Mouse (Mus musculus) neural tube, embryonic 14.5 days (tissue): Measurements from ENCODE around the gene Fam186b. TPM values are rescaled to one million over a fixed set of nuclear protein-coding genes. Genes with fewer than 3 reads are reported as not detected.
"Not testable (repeated sequence)": the region's sequence is repeated elsewhere in the genome, so short reads cannot be mapped to it uniquely, and the experiment has no call there.

Experiments
- ATAC-seq: fragments of 200-750 bp; cut with Nextera tagmentation; 2 replicates; pipeline ENCODE4 v1.8.0; 2017; ENCODE audit warnings: low read depth, mild to moderate bottlenecking, moderate TSS enrichment, moderate library complexity
- H3K27ac ChIP-seq: fragments of 300-500 bp; sonication (generic); 2 replicates; pipeline ENCODE4 v1.5.1; 2014; ENCODE audit warnings: low read depth, mild to moderate bottlenecking, control low read depth, low read length, moderate library complexity, mixed read lengths
- H3K27me3 ChIP-seq: fragments of 300-500 bp; sonication (generic); 2 replicates; pipeline ENCODE4 v1.6.1; 2014; ENCODE audit warnings: low read length; ENCODE audit not compliant: control insufficient read depth, insufficient read depth
- H3K36me3 ChIP-seq: fragments of 300-500 bp; sonication (generic); 2 replicates; pipeline ENCODE4 v1.6.1; 2014; ENCODE audit warnings: low read length, mixed read lengths; ENCODE audit not compliant: control insufficient read depth, insufficient read depth
- H3K4me1 ChIP-seq: fragments of 300-500 bp; sonication (generic); 2 replicates; pipeline ENCODE4 v1.6.1; 2014; ENCODE audit warnings: low read length; ENCODE audit not compliant: control insufficient read depth, insufficient read depth
- H3K4me2 ChIP-seq: fragments of 300-500 bp; sonication (generic); 2 replicates; pipeline ENCODE4 v1.6.1; 2014; ENCODE audit warnings: mild to moderate bottlenecking, low read depth, low read length, control low read depth
- H3K4me3 ChIP-seq: fragments of 300-500 bp; sonication (generic); 2 replicates; pipeline ENCODE4 v1.5.1; 2014; ENCODE audit warnings: low read depth, low read length, control low read depth, mixed read lengths
- H3K9ac ChIP-seq: fragments of 300-500 bp; sonication (generic); replicated peaks from 2 replicates; pipeline ENCODE4 v1.6.1; 2014; ENCODE audit warnings: low read depth, mild to moderate bottlenecking, control low read depth, low read length, mixed read lengths
- H3K9me3 ChIP-seq: fragments of 300-500 bp; sonication (generic); 2 replicates; pipeline ENCODE4 v1.6.1; 2016; ENCODE audit warnings: low read length; ENCODE audit not compliant: control insufficient read depth
- WGBS: fragments of 180-500 bp; shearing (Covaris S2); extraction: QIAGEN DNeasy Blood & Tissue Kit; methylation state at CpG from one replicate; pipeline ENCODE4 v1.1.7; 2014; 5-methylcytosine and 5-hydroxymethylcytosine counted together
- polyA plus RNA-seq: library from polyadenylated mRNA; unstranded; fragments of >200 nt; fragmentation: Nextera tagmentation; extraction: Ambion mirVana; gene quantifications from 2 replicates; pipeline ENCODE4 v1.2.1, GENCODE M21; 2014

Gene Fam186b
- polyA plus RNA-seq, 1 experiment from 2014 or later: 0.66 TPM

DNA sequence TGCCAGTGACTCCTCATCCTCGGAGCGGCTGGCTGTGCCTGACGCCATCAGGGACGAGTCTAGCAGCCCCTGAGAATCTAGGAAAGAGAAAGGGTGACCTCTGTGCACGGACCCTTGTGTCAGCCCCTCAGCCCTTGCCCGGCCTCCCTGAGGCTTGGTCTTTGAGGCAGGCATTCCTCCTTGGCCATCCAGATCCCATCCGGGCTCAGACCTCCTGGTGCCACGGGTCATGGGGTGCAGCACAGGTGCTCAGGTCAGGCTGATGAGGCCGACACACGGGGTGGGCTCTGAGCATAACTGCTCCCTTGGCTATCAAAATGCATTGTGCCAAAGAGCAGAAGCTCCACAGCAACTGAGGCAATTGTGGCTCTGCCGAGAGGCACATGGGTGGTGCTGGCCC is 45.8 kb downstream of the Fam186b start:
- ATAC-seq: no peak
- Histone ChIP-seq H3K36me3 (peaks cover 23% of the 10 kb centered on the region), H3K9me3 (no peaks in the 10 kb centered on the region), H3K4me1 (peaks cover 4% of the 10 kb centered on the region; the same call in 1 of the 2 replicates), H3K27ac (no peak overlapping the region), H3K9ac (no peak overlapping the region), H3K27me3 (no peaks in the 10 kb centered on the region), H3K4me3 (no peak overlapping the region), H3K4me2 (no peak overlapping the region)
- 94% methylated on average over 11 of the region's 11 CpGs for whole genome bisulfite sequencing

DNA sequence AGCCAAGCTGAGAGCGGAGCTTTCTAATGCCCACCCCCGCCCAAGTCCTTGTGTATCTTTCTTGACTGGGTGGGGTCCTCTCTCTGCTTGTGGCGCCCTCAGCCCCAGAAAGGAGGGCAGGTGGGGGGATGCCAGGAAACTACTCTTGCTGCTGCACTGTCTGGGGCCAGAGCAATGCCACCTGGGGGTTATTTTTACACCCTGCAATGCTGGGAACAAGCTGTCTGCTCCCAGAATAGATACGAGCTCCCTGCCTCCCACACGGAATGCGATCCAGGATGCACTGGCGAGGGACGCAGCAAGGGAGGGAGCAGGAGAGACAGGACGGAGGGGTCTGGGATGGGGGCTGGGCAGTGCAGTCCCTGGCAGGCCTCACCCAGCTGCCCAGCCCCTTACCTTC is 46.7 kb downstream of the Fam186b start:
- Histone ChIP-seq H3K4me3 (no peak overlapping the region), H3K9ac (no peak overlapping the region), H3K27ac (no peak overlapping the region), H3K36me3 (peaks cover 32% of the 10 kb centered on the region), H3K9me3 (no peaks in the 10 kb centered on the region), H3K4me1 (peaks cover 4% of the 10 kb centered on the region; the same call in 1 of the 2 replicates), H3K4me2 (no peak overlapping the region), H3K27me3 (no peaks in the 10 kb centered on the region)
- ATAC-seq: no peak
- WGBS: 84% methylated on average over 9 of the region's 9 CpGs

DNA sequence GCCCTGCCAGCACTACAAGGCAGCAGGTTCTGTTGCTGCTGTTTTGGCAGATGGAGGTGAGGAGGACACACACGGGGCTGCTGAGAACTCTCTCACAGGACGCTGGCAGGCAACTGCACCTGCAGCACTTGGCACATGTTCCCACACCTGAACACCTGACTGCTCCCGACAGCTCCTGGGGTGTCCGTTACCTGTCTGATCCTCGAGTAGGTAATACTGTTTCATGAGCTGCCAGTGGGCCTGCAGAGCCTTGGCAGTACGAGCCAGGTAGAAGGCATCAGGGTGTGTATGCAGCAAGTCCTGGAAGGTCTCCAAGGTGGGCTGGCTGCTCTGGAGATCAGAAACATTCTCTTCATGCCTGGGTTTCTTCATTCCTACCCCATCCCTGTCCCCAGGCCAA is 49.0 kb downstream of the Fam186b start:
- not testable (repeated sequence) for H3K4me1 ChIP-seq, H3K9ac ChIP-seq, H3K4me2 ChIP-seq, H3K9me3 ChIP-seq, ATAC-seq, H3K27ac ChIP-seq, H3K27me3 ChIP-seq, H3K4me3 ChIP-seq
- H3K36me3 ChIP-seq: peaks cover 45% of the 10 kb centered on the region
- 89% methylated on average over 6 of the region's 6 CpGs for WGBS

DNA sequence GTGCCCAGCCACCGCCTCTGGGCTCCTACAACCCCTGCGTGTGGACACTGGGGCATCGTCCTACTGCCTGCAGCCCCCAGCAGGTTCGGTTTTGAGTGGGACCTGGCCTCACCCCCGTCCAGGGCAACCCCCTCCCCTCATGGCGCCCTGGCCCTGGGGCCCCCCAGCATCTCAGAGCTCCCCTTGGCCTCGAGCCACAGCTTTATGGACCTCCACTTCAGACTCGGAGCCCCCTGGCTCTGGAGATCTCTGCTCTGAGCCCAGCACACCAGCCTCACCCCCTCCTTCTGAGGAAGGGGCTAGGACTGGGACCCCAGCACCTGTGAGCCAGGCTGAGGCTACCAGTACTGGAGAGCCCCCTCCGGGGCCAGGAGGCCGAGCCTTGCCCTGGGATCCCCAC is 53.6 kb downstream of the Fam186b start:
- Histone ChIP-seq H3K4me3 (no peak overlapping the region), H3K4me2 (no peak overlapping the region), H3K4me1 (no peaks in the 10 kb centered on the region), H3K9me3 (no peaks in the 10 kb centered on the region), H3K9ac (no peak overlapping the region), H3K27me3 (no peaks in the 10 kb centered on the region), H3K36me3 (peaks cover 39% of the 10 kb centered on the region), H3K27ac (no peak overlapping the region)
- no peak for ATAC-seq
- WGBS: 95% methylated on average over 10 of the region's 10 CpGs

DNA sequence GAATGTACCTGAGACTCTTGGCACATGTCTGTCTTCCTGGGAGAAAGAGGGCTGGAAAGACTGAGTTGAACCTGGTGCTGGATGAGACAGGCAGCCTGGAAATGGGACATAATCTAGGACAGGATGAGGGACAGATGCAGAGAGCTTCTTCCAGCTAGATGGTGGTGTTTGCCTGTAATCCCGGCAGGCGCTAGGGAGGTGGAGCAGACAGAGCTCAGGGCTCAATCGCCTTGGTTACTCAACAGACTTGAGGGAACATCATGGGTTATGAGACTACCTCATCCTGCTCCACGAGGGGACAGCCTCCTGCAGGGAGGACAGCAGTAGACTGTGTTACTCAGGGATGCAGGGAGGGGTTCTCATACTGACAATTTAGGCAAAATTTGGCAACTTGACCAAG is 54.4 kb downstream of the Fam186b start:
- Histone ChIP-seq H3K4me2 (no peak overlapping the region), H3K4me1 (no peaks in the 10 kb centered on the region), H3K27ac (no peak overlapping the region), H3K27me3 (no peaks in the 10 kb centered on the region), H3K36me3 (peaks cover 33% of the 10 kb centered on the region), H3K4me3 (no peak overlapping the region), H3K9me3 (no peaks in the 10 kb centered on the region), H3K9ac (no peak overlapping the region)
- WGBS: 85% methylated on average over 4 of the region's 4 CpGs
- ATAC-seq: no peak

DNA sequence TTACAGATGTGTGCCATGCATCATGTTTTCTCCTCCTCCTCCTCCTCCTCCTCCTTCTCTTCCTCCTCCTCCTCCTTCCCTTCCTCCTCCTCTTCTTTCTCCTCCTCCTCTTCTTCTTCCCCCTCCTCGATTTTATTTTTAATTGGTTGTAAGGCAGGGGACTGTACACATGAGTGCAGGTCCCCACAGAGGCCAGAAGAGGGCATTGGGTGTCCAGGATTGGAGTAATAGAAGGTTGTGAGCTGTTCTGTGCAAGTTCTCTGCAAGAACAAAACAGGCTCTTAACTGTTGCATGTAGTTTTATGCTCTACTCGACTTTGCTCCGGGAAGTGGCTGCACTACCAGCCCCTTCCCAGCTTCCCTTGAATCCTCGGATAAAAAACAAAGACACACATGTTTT is 55.6 kb downstream of the Fam186b start:
- no peaks in the 10 kb centered on the region for H3K9me3 ChIP-seq
- H3K36me3 ChIP-seq: peaks cover 29% of the 10 kb centered on the region
- WGBS: 74% methylated on average over 4 of the region's 4 CpGs
- H3K27ac ChIP-seq: no peak overlapping the region
- no peaks in the 10 kb centered on the region for H3K27me3 ChIP-seq
- ATAC-seq: no peak
- H3K4me1 ChIP-seq: no peaks in the 10 kb centered on the region
- H3K9ac ChIP-seq: no peak overlapping the region
- H3K4me3 ChIP-seq: no peak overlapping the region
- no peak overlapping the region for H3K4me2 ChIP-seq

DNA sequence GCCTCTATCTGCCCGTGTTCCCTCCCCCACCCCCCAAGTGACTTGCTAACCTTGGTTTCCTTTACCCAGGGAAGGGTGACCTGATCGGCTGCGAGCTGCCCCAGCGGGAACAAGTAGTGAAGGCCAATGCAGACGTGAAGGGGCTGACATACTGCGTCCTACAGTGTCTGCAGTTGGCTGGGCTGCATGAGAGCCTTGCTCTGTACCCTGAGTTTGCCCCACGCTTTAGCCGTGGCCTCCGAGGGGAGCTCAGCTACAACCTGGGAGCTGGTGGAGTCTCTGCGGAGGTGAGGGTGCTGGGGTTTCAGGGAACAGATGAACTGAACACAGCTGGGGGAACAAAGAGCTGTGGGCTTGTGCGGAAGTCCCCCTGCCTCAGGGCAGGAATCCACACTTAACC is 57.7 kb downstream of the Fam186b start:
- H3K27ac ChIP-seq: no peak overlapping the region
- H3K27me3 ChIP-seq: no peaks in the 10 kb centered on the region; the same call in 1 of the 2 replicates
- H3K9ac ChIP-seq: no peak overlapping the region
- H3K4me3 ChIP-seq: no peak overlapping the region
- WGBS: 66% methylated on average over 11 of the region's 11 CpGs
- H3K4me1 ChIP-seq: no peaks in the 10 kb centered on the region
- H3K9me3 ChIP-seq: no peaks in the 10 kb centered on the region
- no peak overlapping the region for H3K4me2 ChIP-seq
- no peak for ATAC-seq
- H3K36me3 ChIP-seq: peaks cover 12% of the 10 kb centered on the region

DNA sequence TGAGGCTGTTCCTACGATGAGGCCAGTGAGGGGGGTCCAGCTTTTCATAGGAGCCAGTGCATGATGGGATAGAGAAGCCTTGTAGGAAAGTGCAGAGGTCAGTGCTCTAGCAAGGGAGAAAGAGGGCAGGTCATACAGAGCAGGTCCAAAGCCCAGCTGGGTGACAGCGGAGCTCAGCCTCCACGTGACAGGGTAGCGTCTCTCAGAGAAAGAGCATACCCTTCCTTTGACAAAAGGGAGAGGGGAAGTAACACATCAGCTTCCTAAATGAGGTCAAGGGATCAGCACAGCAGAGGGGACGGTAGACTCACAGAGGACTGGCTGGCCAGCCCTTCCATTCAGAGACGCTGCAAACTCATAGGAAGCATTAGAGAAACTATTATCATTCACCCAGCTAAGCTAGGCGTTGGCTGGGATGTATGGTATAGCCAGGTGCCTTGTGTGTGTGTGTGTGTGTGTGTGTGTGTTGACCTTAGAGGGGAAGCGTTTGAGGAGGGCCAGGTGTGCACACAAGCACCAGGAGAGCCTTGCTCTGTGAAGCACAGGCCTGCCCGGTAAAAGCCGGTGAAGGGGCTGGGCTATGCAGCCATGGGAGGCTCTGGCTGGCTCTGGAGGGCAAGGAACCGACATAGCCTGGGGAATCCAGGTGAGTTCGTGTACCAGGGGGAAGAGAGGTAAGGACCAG is 61.2 kb downstream of the Fam186b start:
- Histone ChIP-seq H3K9ac (no peak overlapping the region), H3K36me3 (no peaks in the 10 kb centered on the region), H3K27ac (no peak overlapping the region), H3K9me3 (no peaks in the 10 kb centered on the region), H3K27me3 (no peaks in the 10 kb centered on the region; the same call in 1 of the 2 replicates), H3K4me2 (no peak overlapping the region), H3K4me3 (no peak overlapping the region), H3K4me1 (no peaks in the 10 kb centered on the region)
- ATAC-seq: no peak
- WGBS: 63% methylated on average over 12 of the region's 12 CpGs

DNA sequence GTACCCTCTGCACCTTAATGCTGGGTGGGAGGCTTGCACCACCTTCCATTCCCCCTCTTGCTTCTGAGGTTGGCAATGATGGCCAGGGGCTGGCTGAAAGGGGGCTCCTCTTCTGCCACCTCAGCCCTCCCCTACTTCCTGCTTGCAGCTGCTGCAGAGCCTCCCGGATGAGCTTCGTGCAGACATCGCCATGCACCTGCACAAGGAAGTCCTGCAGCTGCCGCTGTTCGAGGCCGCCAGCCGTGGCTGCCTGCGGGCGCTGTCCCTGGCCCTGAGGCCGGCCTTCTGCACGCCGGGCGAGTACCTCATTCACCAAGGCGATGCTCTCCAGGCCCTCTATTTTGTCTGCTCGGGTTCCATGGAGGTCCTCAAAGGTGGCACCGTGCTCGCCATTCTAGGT is 62.0 kb downstream of the Fam186b start:
- H3K27ac ChIP-seq: no peak overlapping the region
- ATAC-seq: no peak
- no peak overlapping the region for H3K4me2 ChIP-seq
- WGBS: 58% methylated on average over 17 of the region's 17 CpGs
- H3K9me3 ChIP-seq: no peaks in the 10 kb centered on the region
- no peaks in the 10 kb centered on the region for H3K36me3 ChIP-seq
- H3K9ac ChIP-seq: no peak overlapping the region
- H3K27me3 ChIP-seq: no peaks in the 10 kb centered on the region; the same call in 1 of the 2 replicates
- H3K4me1 ChIP-seq: no peaks in the 10 kb centered on the region
- no peak overlapping the region for H3K4me3 ChIP-seq
